Mouse (Mus musculus) ES-Bruce4 (cell line): ENCODE data around the gene Btnl2.

Experiments
- CTCF ChIP-seq: IDR thresholded peaks from one replicate; pipeline ENCODE4 v1.8.1; 2011; ENCODE audit warnings: low read depth, low read length
- POLR2A ChIP-seq: IDR thresholded peaks from one replicate; pipeline ENCODE4 v1.8.1; 2011; ENCODE audit warnings: low read length; ENCODE audit not compliant: insufficient read depth

- no peak for TF ChIP-seq CTCF
- no peak for TF ChIP-seq POLR2A
Measured at GRCm38 (mm10) chr17:34377450-34378209, 23.0 kb downstream of the Btnl2 start.
